Mouse (Mus musculus): ENCODE measurements around the gene Ackr2.
A peak's percentile ranks its signal among the peaks of the same experiment; 100 is the strongest.

The Ackr2 gene

DNA sequence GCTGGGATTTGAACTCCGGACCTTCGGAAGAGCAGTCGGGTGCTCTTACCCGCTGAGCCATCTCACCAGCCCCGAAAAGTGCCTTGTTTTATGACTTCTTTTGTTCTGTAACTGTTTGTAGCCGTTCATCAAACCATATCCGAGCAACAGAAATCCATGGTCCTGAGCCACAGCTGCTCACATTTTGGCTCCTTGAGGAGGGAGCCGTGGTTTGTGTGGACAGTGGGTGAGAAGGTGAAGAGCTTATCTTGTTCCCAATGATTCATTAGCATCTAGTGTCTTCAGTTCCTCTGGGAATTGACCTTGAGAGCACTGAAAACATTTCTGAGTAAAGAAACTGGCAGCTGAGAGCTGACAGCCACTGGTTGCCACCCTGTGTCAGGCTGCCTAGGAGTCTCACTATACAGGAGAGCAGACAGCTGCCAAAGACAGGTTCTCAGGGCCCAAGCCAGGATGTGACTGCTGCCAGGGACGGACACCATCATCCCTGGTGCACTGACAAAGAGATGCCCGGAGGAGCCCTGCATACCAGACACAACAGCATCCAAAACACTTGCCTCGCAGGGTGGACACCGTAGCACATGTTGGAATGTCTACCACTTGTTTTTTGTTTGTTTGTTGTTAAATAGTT, 6.0 kb upstream of the Ackr2 start:
- DNase-seq: no peak

DNA sequence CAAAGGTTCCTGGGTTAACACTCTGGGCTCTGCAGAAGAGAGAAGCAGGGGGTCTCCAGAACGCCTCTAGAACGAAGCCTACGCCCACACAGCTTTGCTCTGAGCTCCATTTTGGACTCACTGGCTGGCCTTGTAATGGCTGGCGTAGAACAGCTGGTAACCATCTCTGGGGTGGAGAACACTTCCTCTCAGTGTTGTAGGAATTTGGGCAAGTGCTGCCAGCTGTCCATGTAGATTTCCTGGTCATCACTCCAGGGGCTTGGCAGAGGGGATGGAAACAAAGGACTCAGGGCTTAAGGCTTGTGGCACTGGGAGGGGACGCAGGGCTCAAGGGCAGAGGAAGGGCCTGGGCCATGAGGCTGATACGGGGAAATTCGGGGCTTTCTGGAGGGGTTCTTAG, 3.7 kb upstream of the Ackr2 start:
- no peak for DNase-seq

DNA sequence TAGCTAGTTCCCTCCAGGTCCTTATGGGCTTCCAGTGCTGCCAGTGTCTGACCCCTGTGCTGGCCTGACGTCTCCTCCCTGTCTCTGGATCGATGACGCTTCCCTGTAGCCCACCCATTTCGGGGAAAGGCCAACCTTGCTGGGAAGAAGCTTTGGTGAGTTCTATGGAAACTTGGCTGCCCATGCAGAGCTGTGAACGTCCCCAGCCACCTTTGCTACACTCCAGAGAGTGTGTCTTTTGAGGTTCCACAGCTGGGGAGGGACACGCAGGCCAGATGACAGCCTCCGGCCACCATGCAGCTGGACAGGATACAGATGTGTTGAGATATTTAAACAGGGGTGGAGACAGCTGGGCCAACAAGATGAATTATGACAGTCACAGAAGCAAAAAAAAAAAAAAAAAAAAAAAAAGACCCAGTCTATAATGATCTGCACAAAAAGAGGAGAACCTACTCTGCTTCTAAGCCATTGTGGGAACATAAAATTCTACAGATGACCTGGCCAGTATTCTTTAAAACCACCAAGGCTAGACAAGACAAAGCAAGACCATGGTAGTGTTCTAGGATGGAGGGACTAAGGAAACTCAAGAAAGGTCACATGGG, 2.7 kb upstream of the Ackr2 start:
- no peak for DNase-seq

GRCm38 (mm10) chr9:121896820-121897219, 1.3 kb upstream of the Ackr2 start:
- DNase-seq: no peak

DNA sequence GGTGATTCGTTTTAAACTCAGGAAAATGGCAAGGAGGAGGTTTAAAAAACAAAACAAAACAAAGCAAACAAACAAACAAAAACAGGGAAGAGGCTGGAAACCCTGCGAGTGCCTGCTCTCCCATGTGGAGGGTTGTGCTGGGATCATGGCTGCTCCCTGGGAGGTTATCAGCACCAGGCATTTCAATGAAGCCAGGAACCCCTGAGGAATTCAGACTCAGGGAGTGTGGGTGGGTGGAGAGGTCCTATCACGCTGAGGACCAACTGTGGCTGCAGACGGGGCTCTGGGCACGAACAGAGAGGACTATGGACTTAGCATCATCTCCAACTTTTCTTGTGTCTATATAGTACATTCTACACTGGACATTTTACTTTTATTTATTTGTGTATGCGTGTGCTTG, 1.2 kb downstream of the Ackr2 start:
- DNase-seq: no peak

- DNase-seq: no peak
These were observed 2.2 kb downstream of the Ackr2 start for GRCm38 (mm10) chr9:121900282-121900855.

DNA sequence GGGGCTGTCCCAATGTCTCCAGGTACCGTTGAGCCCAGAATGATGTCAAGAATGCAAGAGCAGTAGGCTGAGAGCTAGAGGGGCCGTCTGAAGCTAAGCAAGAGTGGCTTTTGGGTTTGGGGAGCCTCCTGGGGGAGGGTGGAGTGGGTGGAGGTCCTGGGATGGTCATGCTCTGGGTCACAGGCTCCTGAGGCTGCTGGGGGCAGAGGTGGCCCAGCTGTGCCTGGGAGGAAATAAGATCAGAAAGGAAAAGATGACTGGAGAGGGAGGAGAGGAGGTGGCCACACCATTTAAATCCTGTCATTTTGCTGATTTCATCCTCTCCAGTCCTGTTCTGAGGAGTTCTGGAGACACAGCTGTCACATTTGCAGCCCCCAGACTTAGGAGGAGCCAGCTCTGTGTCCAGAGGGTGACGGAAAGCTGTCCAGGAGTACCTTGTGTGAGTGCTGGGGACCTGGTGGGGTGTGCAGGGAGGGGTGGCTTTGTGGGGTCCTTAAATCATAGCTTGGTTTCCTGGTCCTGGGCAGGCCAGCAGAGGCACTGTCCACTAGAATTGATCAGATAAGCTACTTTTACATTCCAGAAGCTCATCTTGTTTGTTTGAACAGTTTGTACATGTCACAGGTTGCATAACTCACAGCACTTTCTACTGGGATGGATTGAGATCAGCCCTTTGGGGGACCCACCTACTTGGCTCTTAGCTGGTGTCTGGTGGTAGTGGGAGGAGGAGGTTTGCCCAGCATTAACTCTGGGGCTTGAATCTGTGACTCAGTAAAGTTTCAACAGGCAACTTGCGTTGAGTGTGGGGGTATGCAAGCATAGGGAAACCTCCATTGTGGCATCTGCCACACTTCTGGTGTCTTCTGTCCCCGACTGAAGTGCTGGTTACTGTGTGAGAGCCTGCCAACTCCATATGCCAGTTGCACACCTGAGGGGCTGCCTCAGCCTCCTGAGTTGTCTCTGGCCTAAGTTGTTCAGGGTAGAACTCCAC, 3.9 kb downstream of the Ackr2 start:
- no peak for DNase-seq

DNA sequence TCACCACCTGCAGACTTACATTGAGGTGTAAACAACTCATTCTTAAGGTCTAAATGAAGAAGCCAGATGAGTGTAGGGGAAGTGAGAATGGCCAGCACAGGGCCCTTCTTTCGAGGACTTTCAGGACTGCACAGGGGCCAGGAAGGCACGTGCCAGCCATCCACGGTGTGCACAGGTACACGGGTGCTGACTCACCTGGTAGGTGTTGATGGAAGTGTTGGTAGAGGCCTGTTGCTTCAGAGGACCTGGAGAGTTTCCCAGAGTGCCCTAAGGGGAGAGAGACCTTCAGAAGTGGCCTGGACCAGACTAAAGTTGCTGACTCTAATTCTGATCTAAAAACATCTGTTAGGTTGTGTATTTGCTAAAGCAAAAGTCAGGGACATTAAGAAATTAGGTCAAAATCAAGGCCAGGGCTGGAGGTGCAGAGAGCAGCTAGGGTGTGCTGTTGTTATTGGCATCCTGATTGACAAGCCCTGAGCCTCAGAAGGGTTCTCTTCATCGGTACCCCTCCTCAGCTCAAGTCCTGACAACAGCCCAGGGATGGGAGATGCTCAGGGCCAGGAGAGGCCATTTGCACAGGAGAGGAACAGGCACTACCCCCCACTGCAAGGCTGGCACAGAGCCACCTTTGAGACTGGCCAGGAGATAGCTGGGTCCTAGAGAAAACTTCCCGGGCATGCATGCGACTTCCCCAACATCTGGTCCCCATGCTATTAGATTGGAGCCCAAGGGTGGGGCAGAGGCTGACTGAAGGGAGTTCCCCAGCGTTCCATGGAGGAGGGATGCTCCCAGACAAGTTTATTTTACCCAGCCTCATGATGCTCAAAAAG, 5.5 kb downstream of the Ackr2 start:
- peak; percentile 52 to 78 for DNase-seq

DNA sequence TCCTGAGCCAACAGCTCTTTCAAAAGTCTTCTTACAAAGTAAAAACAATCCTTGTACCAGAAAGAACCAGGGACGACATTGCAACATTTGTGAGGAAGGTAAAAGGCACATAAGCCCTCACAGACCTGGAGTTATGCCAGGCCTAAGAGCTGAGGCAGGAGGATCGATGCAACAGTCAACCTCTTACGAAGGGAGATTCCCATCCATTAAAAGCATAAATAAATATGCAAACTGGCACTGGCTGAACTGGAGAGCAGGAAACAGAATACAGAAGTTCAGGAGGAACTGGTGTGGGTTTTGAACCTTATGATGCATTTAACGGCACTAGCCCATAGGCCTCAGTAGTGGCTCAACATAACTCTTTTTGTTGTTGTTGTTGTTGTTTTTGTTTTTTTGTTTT, 6.2 kb downstream of the Ackr2 start:
- no peak for DNase-seq

DNA sequence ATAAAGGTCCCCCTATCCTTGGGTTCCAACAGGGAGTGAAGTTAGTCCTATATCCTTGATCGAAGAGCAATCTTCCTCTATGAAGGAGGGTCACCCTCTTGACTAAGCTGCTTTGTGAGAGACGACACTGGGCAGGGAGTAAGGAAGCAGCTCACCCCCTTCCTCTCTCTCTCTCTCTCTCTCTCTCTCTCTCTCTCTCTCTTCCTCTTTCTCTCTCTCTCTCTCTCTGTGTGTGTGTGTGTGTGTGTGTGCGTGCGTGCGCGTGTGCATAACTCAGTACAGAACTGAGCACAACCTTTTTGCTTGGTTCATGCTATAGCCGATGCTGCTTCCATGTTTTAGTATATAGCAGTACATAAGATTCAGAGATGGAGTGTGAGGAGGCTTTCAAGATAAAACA, 6.8 kb downstream of the Ackr2 start:
- DNase-seq: no peak

GRCm38 (mm10) chr9:121905556-121906185, 7.5 kb downstream of the Ackr2 start:
- DNase-seq: no peak

GRCm38 (mm10) chr9:121906456-121906855, 8.3 kb downstream of the Ackr2 start:
- no peak for DNase-seq

GRCm38 (mm10) chr9:121907356-121908070, 9.4 kb downstream of the Ackr2 start:
- DNase-seq: no peak

- DNase-seq: no peak
These were observed 10.2 kb downstream of the Ackr2 start for GRCm38 (mm10) chr9:121908321-121908720.

DNA sequence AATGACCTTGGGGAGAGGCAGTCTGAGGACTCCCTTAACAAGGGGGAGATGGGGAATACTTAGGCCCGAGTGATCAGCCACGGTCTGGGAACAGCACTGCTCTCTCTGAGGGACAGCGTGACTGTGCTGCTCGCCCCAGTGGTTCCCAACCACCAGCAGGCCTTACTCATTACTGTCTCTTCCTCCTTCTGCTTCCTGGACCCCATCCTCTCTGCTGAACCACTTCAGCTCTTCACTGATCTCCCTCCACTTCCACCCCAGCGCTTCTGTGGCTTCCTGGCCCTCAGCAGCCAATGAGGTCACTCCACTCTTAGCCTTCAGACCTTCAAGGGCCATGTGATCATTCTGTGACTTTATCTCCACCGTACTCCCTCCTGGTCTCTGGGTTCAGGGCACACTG, 11.5 kb downstream of the Ackr2 start:
- DNase-seq: no peak

- DNase-seq: no peak
These were observed 13.0 kb downstream of the Ackr2 start for GRCm38 (mm10) chr9:121911196-121911595.

DNA sequence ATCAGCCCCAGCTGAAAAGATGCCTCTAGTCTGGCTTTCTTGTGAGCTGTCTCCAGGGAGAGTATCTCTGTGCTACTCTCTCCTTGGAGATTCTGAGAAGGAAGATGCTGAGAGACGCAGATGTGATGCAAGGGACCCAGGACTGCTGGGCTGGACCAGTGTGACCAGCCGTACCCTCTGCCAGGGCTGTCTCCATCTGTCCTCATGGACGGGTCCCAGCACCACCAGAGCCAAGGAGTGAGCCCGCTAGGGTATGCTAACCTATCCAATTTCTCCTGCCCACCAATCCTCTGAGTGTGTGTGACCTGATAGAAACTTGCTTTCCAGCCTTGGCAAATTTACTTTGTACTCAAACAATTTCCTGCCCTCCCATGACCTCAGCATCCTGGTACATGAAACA, 14.6 kb downstream of the Ackr2 start:
- peak; percentile 31 to 42 for DNase-seq

GRCm38 (mm10) chr9:121914226-121914757, 16.1 kb downstream of the Ackr2 start:
- DNase-seq: no peak

GRCm38 (mm10) chr9:121915056-121915455, 16.9 kb downstream of the Ackr2 start:
- no peak for DNase-seq

DNA sequence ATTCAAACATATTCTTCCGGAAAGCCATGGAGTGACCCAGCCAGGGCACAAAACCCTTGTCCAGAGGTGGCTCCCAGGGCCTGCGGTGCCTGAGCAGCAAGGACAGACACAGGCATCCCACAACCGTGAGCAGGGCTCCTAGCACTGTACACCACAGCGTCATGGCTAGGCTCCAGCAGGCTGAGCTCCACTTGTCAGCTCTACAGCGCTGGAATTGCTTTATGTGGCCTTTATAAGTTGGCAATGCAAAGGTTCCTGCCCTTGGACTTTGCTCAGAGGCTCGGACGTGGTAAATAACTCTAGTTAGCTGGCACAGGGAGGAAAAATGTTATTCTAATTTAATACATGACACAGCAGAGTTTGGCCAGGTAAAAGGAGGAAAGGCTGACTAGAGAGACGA, 17.9 kb downstream of the Ackr2 start, which contains the start of gene Cyp8b1:
Gene Cyp8b1 (minus strand): TSS at position 204 of the 400 bp plus-strand sequence.
- no peak for DNase-seq

GRCm38 (mm10) chr9:121919027-121919501, 20.9 kb downstream of the Ackr2 start:
- DNase-seq: no peak

Measured in cerebellum, postnatal 14 days (tissue).